Mouse (Mus musculus): ENCODE measurements at regions not wholly inside any gene's neighbourhood (a gene's known extent, or its start where the extent isn't known, plus 50 kb on each side); places are given as distances from the start of the nearest gene placed in this dataset.

DNA sequence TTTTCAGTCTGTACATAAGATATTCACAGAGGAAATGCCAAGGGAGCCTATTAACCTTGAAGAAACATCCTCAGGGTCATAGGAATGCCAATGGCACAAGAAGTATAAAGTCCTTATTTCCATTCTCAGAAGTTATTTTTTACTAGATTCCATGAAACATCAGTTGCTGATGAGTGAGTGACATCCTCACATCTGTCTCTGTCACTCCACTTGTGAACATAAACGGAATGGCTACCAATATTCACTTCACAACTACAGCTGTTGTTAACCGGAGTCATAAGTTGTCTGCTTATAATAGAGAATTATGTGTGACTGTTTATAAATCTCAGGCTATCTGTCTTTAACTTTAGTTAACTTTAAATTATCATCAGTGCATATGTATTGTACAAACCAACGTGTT, 278.0 kb upstream of the Mctp2 start:
- Histone ChIP-seq H3K4me3 (ENCODE audit: control insufficient read depth in 1 of 2, insufficient read depth in 1 of 2, low read depth in 2 of 2, low read length in 2 of 2) (no peak overlapping the region), H3K4me1 (ENCODE audit: control insufficient read depth in 1 of 2, insufficient read depth in 2 of 2, low read length in 2 of 2) (no peaks in the 10 kb centered on the region), H3K27ac (ENCODE audit: control insufficient read depth, low read depth, low read length) (no peak overlapping the region), H3K36me3 (ENCODE audit: control insufficient read depth in 1 of 2, insufficient read depth in 2 of 2, low read length in 2 of 2) (no peaks in the 10 kb centered on the region), H3K9me3 (replicated peaks; ENCODE audit: insufficient read depth, low read length) (no peaks in the 10 kb centered on the region), H3K9ac (ENCODE audit: control insufficient read depth, low read depth, low read length, poor library complexity, severe bottlenecking) (no peak overlapping the region), H3K79me2 (ENCODE audit: control insufficient read depth, insufficient read depth, low read length, poor library complexity) (no peaks in the 10 kb centered on the region), H3K27me3 (ENCODE audit: control insufficient read depth in 1 of 2, insufficient read depth in 2 of 2, low read length in 2 of 2) (no peaks in the 10 kb centered on the region; a peak in 1 of 4 replicates)
- no peak for DNase-seq (ENCODE audit: low read depth, low spot score)
- TF ChIP-seq MAFK (IDR thresholded peaks at IDR 0.05; ENCODE audit: borderline replicate concordance, low read depth, low read length): no peak
- no peak for TF ChIP-seq CHD2 (IDR thresholded peaks at IDR 0.05; ENCODE audit: low read length)
- TF ChIP-seq USF1 (IDR thresholded peaks at IDR 0.05; ENCODE audit: low read depth, low read length): no peak
- no peak for TF ChIP-seq KAT2A (conservative IDR thresholded peaks at IDR 0.05; ENCODE audit: low read depth, low read length)
- TF ChIP-seq CHD1 (IDR thresholded peaks at IDR 0.05; ENCODE audit: low read depth, low read length): no peak
- TF ChIP-seq ZC3H11A (IDR thresholded peaks at IDR 0.05; ENCODE audit: low read depth, low read length): no peak
- no peak for TF ChIP-seq RAD21 (IDR thresholded peaks at IDR 0.05; ENCODE audit: low read depth, low read length)
- TF ChIP-seq EP300 (IDR thresholded peaks at IDR 0.05; ENCODE audit: low read depth in 1 of 2, low read length in 2 of 2): no peak
- no peak for TF ChIP-seq ELF1 (IDR thresholded peaks at IDR 0.05; ENCODE audit: low read depth, low read length)
- TF ChIP-seq SIN3A (IDR thresholded peaks at IDR 0.05; ENCODE audit: low read length): no peak
- no peak for TF ChIP-seq JUND (IDR thresholded peaks at IDR 0.05; ENCODE audit: low read depth, low read length)
- no peak for TF ChIP-seq POLR2AphosphoS2 (IDR thresholded peaks at IDR 0.05; ENCODE audit: low read length)

DNA sequence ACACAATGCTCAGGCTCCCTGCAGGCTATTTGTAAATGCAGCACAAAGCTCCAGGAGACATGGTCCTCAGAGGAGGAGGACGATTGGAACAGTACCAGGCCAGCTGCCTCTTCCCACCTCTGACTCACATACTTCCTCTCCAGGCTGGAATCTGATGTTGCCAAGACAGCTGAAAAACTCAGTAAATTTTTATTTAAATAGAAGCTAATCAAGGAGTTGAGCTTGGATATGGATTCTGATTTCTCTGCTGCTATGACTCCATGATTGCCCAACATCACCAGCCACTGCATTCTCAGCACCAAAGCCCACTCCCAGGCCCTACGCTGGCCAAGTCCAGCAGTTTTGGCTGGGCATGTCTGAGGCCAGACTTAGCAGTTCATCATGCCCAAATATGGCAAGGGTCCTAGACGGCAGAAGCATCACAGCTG, 282.8 kb upstream of the Mctp2 start:
- no peaks in the 10 kb centered on the region for H3K79me2 ChIP-seq (ENCODE audit: control insufficient read depth, insufficient read depth, low read length, poor library complexity)
- no peaks in the 10 kb centered on the region for H3K4me1 ChIP-seq (ENCODE audit: control insufficient read depth in 1 of 2, insufficient read depth in 2 of 2, low read length in 2 of 2)
- TF ChIP-seq POLR2A (IDR thresholded peaks at IDR 0.05; ENCODE audit: control insufficient read depth in 1 of 2, insufficient read depth in 1 of 2, low read depth in 1 of 2, low read length in 2 of 2, poor library complexity in 1 of 2): no peak
- TF ChIP-seq MAFK (IDR thresholded peaks at IDR 0.05; ENCODE audit: borderline replicate concordance, low read depth, low read length): no peak
- TF ChIP-seq EP300 (IDR thresholded peaks at IDR 0.05; ENCODE audit: low read depth in 1 of 2, low read length in 2 of 2): no peak
- no peak for TF ChIP-seq USF2 (IDR thresholded peaks at IDR 0.05; ENCODE audit: borderline replicate concordance in 1 of 2, insufficient read depth in 1 of 2, low read depth in 1 of 2, low read length in 2 of 2)
- TF ChIP-seq MXI1 (IDR thresholded peaks at IDR 0.05; ENCODE audit: low read depth, low read length): no peak
- no peak for TF ChIP-seq USF1 (IDR thresholded peaks at IDR 0.05; ENCODE audit: low read depth, low read length)
- no peak for TF ChIP-seq MAX (IDR thresholded peaks at IDR 0.05; ENCODE audit: low read length)
- no peak overlapping the region for H3K4me3 ChIP-seq (ENCODE audit: control insufficient read depth in 1 of 2, insufficient read depth in 1 of 2, low read depth in 2 of 2, low read length in 2 of 2)
- H3K27ac ChIP-seq (ENCODE audit: control insufficient read depth, low read depth, low read length): no peak overlapping the region
- no peak for DNase-seq (ENCODE audit: low read depth, low spot score)
- no peaks in the 10 kb centered on the region for H3K36me3 ChIP-seq (ENCODE audit: control insufficient read depth in 1 of 2, insufficient read depth in 2 of 2, low read length in 2 of 2)
- no peaks in the 10 kb centered on the region for H3K27me3 ChIP-seq (ENCODE audit: control insufficient read depth in 1 of 2, insufficient read depth in 2 of 2, low read length in 2 of 2)
- H3K9ac ChIP-seq (ENCODE audit: control insufficient read depth, low read depth, low read length, poor library complexity, severe bottlenecking): no peak overlapping the region
- no peaks in the 10 kb centered on the region for H3K9me3 ChIP-seq (replicated peaks; ENCODE audit: insufficient read depth, low read length)

Data from MEL (cell line).